Mouse (Mus musculus): ENCODE data around the gene Olfr849. TPM values are rescaled to one million over a fixed set of nuclear protein-coding genes. Genes with fewer than 3 reads are reported as not detected.

The Olfr849 gene
- polyA plus RNA-seq (2012; rRNA removed), result not detected in 2 replicates

- TF ChIP-seq CTCF (IDR thresholded peaks at IDR 0.05; ENCODE audit: borderline replicate concordance, extremely low read depth, insufficient read depth, insufficient read length) (no peak), POLR2A (IDR thresholded peaks at IDR 0.05; ENCODE audit: borderline replicate concordance, extremely low read depth, insufficient read depth, insufficient read length, poor library complexity, severe bottlenecking) (no peak)
- no peak for DNase-seq (ENCODE audit: low read depth)
Measured at GRCm38 (mm10) chr9:19439966-19440365, at the start of gene Olfr849. Gene Olfr849, plus strand, starts transcription at chr9:19440266.

GRCm38 (mm10) chr9:19478148-19478547 lies 38.1 kb downstream of the Olfr849 start, which contains the start of gene Olfr850:
Gene Olfr850, minus strand, starts transcription at chr9:19478248.
- TF ChIP-seq CTCF (IDR thresholded peaks at IDR 0.05; ENCODE audit: borderline replicate concordance, extremely low read depth, insufficient read depth, insufficient read length) (no peak), POLR2A (IDR thresholded peaks at IDR 0.05; ENCODE audit: borderline replicate concordance, extremely low read depth, insufficient read depth, insufficient read length, poor library complexity, severe bottlenecking) (no peak)
- DNase-seq (ENCODE audit: low read depth), result no peak

DNA sequence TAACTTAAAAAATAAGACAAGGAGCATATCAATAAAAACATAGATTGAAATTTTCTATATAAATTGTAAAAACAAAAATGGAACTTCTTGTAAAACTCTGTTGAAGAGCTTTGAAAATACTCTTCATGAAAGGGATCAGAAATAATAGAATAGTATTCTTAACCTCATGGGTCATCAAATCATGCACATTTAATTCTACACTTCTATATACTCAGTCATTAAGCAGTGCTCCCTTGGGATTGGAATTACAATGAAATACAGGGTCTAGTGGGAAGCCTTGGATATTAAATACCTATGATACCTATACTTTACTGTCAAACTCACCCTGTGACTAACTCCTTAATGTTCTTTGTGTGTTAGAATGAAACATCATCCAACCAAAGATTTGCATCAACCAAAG lies 52.9 kb downstream of the Olfr849 start, which contains the start of gene Olfr851:
Gene Olfr851, plus strand, starts transcription at position 301 of the 400 bp plus-strand sequence.
- DNase-seq (ENCODE audit: low read depth), result no peak
- TF ChIP-seq CTCF (IDR thresholded peaks at IDR 0.05; ENCODE audit: borderline replicate concordance, extremely low read depth, insufficient read depth, insufficient read length) (no peak), POLR2A (IDR thresholded peaks at IDR 0.05; ENCODE audit: borderline replicate concordance, extremely low read depth, insufficient read depth, insufficient read length, poor library complexity, severe bottlenecking) (no peak)

Other genes with a start within 250 kb of the Olfr849 start
- not detected in 2 replicates for gene Olfr843, start 188.3 kb upstream of the Olfr849 start, polyA plus RNA-seq (2012; rRNA removed)
- gene Olfr844, start 123.9 kb upstream of the Olfr849 start, polyA plus RNA-seq (2012; rRNA removed), result not detected in 2 replicates
- not detected in 2 replicates for gene Olfr845, start 103.8 kb upstream of the Olfr849 start, polyA plus RNA-seq (2012; rRNA removed)
- gene Olfr846, start 76.3 kb upstream of the Olfr849 start, polyA plus RNA-seq (2012; rRNA removed), result not detected in 2 replicates
- gene Olfr847, start 61.6 kb upstream of the Olfr849 start, polyA plus RNA-seq (2012; rRNA removed), result not detected in 2 replicates
- not detected in 2 replicates for gene Olfr850, start 38.0 kb downstream of the Olfr849 start, polyA plus RNA-seq (2012; rRNA removed)
- gene Olfr851, start 53.0 kb downstream of the Olfr849 start, polyA plus RNA-seq (2012; rRNA removed), result not detected in 2 replicates
- gene Olfr853, start 100.8 kb downstream of the Olfr849 start, polyA plus RNA-seq (2012; rRNA removed), result not detected in 2 replicates
- gene Olfr854, start 127.1 kb downstream of the Olfr849 start, polyA plus RNA-seq (2012; rRNA removed), result not detected in 2 replicates
- not detected in 2 replicates for gene Olfr855, start 142.4 kb downstream of the Olfr849 start, polyA plus RNA-seq (2012; rRNA removed)
- 28.0 and 32.7 TPM in 2 replicates for gene Zfp317, start 181.8 kb downstream of the Olfr849 start, polyA plus RNA-seq (2012; rRNA removed)